Mouse (Mus musculus) lung, postnatal 10 days (tissue): ENCODE data around the gene Myl12a.

Experiments
- DNase-seq: peaks from one replicate; pipeline ENCODE4 v3.0.0; 2021

Myl12a gene

GRCm38 (mm10) chr17:71002744-71003094, at the start of gene Myl12a:
TSS of gene Myl12a (minus strand) at chr17:71002878.
- DNase-seq: no peak

DNA sequence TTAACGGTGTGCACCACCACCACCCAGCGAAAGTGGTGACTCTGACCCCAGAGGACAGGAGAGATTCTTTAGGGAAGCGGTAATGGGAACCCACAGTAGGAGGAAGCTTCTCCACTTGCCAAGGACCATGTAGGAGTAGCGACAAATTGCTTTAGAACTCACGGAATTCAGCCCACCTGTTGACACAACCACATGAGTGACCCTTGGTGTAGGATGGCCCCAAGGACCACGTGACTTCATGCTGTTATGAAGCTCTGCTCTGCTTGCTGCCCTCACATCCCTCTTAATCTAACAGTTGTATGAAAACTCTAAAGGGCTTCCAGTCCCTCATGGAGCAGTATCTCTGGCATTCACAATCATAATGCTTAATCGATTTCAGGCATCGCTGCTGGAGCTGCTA, 46.6 kb upstream of the Myl12a start:
- no peak for DNase-seq

DNA sequence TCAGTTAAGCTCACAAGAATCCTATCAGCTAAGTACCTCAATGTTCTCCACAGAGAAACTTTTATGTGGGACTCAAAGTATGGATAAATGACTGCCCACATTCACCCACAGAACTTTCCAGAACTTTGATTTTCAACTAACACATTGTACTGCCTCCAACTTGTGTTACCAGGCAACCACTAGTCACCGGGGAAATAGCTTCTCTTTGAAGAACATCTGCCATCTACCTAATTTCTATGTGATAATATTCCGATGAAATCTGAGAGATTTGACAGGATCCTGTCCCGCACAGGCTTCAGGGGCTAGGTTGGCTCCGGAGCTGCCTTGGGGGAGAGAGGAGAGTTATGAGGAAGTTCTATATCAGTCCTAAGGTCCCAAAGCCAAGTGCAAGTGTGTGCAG, 44.2 kb upstream of the Myl12a start:
- no peak for DNase-seq

- DNase-seq: no peak
Measured at GRCm38 (mm10) chr17:71045591-71045990, 42.9 kb upstream of the Myl12a start.

DNA sequence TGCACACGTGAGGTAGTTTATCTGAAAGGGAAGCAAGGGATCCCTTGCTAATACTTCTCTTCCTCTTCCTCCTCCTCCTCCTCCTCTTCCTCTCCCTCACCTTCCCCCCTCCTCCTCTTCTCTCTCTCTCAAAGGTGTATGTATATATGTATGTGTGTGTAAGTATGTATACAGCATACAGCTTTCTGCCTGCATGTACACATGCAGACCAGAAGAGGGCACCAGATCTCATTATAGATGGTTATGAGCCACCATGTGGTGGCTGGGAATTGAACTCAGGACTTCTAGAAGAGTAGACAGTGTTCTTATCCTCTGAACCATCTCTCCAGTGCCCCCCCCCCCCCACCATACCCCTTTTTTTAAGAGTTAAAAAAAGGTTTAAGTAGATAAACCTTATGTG, 40.0 kb upstream of the Myl12a start:
- DNase-seq: no peak

DNA sequence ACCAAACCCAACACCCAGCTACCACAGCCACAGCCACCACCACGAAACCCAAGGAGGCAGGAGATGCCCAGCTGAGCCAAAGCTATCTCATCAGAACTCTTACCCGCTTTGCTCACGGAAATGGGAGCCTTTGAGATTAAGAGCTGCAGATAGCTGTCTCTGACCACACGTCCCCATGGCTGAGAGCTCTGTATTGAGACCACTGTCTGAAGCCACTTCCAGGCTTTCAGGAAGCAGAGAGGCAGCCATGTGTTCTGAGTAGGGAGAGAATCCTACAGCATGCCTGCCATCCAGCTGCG, 37.9 kb upstream of the Myl12a start:
- DNase-seq: no peak

GRCm38 (mm10) chr17:71039851-71040581, 37.3 kb upstream of the Myl12a start:
- DNase-seq: peak; percentile 48

DNA sequence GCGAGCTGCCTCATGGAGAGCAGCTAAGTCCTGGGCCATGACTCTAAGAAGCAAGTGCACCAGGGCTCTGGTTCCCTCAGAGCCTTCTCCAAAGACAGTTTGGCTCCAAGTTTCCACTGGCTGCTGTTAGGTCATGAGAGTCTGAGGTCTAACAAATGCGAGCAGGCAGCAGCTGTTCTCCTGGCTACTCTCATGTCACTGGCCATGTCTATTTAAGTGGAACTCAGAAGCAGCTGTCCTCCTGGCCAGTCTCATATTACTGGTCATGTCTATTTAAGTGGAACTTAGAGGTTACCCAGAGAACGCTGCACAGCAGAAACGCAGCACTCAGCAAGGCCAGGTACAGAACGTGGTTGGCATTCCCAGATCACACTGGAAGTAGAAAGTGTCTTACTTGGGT, 36.1 kb upstream of the Myl12a start:
- peak; percentile 36 for DNase-seq

DNA sequence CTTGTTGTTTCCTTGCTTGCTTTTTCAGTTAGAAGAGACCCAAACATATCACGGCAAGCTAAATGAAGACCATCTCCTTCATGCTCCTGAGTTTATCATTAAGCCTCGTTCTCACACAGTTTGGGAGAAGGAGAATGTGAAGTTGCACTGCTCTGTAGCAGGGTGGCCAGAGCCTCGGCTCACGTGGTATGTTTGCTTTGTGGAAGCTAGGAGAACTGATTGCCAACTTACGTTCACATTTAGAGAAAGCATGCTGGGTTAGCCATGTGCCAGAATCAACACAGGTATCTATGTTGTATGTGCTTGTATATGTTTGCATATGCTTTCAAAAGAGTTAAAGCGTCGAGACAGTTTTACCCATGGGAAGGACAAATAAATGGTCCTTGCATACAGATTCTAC, 34.5 kb upstream of the Myl12a start:
- DNase-seq: no peak

GRCm38 (mm10) chr17:71034472-71034871, 31.8 kb upstream of the Myl12a start:
- DNase-seq: no peak

GRCm38 (mm10) chr17:71032719-71033118, 30.0 kb upstream of the Myl12a start:
- no peak for DNase-seq

DNA sequence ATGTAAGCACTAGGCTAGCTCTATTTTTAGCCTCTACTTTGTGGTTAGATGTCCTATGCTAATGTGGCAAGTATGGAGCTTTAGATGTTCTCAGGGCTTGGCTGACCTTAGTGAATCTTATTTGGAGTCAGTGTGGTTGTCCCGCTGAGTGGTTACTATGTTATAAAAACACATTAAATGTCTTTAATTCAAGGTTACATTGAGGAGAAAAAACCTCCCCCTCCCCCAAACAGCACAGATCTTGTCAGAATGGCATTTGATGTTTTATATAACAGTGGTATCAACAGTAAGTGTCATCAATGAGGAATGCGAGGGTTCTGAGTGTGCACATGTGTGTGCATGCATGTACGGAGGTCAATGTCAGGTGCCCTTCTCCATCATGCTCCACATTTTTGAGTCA, 24.5 kb upstream of the Myl12a start:
- DNase-seq: no peak

DNA sequence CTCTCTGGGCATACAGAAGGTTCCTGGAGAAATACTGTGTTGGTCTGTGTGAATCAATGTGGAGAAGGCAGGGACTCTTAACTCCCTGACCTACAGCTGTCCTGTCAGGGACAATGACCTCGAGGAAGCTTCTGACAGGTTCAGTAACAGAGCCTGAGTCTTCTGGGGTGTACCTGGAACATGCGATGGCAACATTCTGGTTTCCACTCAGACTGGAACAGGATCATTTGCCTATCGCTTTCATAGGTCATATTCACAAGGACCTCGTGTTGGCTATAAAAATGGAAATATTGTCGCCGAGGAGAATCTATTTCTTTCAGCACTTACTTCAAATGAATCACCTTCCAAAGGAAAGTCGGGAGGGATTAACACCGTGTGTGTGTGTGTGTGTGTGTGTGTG, 23.2 kb upstream of the Myl12a start:
- no peak for DNase-seq

GRCm38 (mm10) chr17:71024071-71024470, 21.4 kb upstream of the Myl12a start:
- DNase-seq: no peak

GRCm38 (mm10) chr17:71022841-71023240, 20.2 kb upstream of the Myl12a start:
- no peak for DNase-seq

DNA sequence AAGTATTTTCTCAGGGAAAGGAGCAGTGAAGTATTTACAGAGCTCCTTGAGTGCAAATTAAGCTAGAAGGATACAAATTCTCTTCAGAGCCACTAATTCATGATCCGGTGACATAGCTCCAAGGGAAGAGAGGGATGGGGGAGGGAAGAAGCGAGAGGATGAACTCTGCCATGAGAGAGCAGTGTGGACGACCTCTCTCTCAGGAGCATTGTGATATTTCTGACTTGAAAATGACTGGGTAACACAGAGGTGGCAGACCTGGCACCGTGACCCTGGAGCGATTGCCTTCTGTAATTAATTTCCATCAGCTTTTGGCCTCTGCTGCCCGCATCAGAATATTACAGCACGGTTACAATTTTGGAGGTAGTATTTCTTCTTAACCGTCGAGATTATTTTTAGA, 17.2 kb upstream of the Myl12a start:
- no peak for DNase-seq

DNA sequence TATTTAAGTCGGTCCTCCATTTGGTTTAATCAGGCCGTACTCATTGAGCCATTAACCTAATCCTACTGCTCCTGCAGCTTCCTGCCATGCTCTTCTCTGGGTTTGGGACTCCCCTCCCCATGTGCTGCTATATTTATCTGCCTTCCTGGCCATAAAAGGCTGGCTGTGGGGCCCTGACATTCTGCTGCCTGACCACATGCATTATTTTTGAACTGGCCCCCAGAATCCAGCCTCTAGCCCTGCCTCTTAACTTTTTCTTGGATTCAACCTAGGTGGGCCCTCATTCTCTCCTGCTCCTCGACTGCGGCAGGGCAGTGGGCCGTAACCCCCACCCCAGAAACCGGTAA, 16.6 kb upstream of the Myl12a start:
- no peak for DNase-seq

- DNase-seq: no peak
Measured at GRCm38 (mm10) chr17:71018616-71019308, 16.1 kb upstream of the Myl12a start.

DNA sequence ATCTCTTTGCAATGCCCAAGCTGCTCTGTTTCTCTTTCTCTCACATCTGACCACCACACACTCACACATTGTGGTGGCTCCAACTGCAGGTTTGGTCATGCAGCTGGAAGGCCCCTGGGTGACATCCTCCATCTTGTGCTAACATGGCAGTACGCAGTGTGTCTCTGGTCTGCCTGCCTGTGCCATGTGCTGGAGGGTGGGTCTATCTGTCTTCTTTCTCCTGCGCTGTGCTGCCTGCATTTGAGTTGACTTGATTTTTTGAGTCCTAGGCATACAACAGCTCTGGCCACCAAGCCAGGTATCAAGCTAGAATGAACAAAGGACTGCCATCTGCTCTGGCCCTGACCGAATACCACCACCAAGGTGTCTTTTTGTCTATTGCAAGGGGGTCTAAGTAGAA, 15.5 kb upstream of the Myl12a start:
- DNase-seq: no peak

DNA sequence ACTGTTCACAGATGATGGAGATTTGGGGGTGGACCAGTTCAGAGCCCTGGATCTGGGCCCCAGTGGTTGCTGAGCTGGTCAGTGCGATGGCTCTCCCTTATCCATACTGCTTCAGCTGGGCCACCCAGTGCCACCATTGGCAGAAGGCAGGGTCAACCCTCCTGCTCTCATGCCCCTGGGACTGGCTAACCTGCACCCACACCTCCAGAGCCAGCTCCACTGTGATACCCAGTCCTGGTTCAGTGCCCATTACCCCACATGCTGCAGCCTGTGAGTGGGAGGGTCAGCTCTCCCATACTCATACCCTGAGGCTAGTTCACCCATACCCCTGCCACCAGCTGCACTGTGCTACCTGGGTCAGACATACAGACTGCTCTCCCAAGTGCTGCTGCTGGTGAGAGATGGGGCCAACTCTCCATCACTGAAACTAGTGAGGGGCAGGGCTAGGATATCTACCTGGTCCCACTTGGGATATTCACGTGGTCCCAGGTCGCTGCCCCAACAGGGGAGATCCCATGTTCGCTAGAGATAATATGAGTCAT, 14.8 kb upstream of the Myl12a start:
- no peak for DNase-seq

DNA sequence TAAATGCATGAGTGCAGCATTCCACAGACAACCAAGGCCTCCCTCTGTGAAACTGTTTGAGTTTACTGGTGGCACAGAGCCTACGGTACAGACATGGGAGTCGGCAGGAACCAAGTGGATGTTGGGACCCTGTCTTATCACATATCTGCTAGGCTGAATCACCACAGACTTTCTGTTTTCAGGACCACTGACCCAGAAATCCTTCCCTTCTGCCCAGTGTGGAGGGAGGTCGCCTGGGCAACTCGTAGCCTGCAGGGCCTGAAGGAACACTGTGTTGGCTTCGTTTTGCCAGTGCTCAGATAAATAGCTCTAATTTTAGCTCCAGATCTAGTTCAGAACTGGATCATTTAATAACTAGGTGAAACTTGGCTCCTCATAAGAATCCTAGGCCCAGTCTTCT, 12.2 kb upstream of the Myl12a start:
- DNase-seq: no peak

DNA sequence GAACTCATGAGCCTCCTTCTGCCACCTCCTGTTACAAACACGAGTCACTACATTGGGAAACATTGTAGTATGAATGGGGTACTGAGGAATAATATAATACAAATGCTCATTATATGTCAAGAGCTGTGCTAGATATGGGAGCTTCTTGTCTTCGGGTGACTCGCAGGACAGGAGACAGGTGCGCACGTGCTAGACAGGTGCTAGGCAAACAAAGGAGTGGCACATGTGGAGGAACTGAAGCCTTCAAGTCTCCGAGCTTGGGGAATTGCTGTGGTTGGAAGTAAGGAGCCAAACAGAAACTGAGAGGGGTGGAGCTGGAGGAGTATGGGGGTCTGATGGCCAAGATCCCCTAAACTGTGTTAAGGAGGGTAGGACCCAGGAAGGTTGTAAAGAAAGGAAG, 10.4 kb upstream of the Myl12a start:
- DNase-seq: no peak

DNA sequence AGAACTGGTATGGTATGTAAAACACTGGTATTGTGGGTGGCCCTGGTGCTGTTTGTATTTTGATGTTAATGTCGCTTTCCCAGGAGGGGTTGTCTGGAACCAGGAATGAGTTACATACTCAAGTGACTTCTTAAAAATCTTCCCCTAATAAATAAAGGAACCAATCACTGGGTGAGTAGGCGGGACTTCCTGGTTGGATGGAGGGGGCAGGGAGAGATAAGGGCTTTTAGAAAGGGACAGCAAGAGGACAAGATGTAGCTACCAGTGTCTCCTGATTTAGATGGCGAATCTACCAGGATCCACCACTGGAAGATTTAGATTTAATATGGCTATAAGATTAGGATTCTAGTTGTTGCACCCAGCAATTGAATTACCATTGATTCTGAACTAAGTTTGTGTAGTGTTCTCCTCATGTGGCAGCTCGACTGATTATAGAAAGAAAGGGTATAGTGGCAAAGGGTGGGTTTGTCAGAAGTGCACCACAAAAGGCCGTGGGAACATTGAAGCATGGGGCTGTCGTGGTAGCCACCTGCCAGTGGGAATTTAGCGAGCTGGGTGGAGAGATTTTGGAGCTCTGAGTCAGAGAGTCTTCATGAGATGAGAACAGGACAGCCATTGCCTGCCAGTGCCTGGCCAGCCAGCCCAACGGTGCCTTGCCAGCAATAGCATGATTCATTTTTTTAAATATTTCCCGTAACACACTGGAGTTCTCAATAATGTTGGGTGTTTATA, 9.4 kb upstream of the Myl12a start:
- no peak for DNase-seq

GRCm38 (mm10) chr17:71010646-71011242, 8.1 kb upstream of the Myl12a start:
- no peak for DNase-seq
